Comparison of ENCODE assay signal across 14 mouse cellular contexts in the genomic region with DNA sequence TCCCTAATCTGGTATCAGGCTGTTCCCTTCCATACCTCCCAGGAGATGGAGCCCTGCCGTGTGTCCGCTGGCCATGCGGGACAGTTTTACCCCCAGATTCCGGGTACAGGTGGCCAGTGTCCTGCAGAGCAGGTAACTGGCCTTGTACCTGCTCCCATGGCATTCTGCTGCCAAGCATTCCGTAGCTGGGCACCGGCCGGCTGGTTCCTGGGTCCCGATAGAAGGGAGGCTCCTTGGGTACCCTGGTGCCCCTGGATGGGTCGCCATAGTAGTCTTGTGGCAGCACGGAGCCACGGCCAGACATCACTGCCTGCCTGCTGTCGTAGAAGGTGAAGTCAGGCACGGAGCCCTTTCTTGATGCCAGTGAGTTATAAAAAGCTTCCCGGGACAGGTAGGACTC.
DNase-seq lines count a peak whose midpoint lies in the region; ATAC-seq and TF ChIP-seq lines count a peak whose summit lies in the region.
"Had no signal": no experiment of that assay in that cellular context is flagged by ENCODE, and none has a peak within 500 bp of the region (broad histone marks: within the 10 kb centered on the region; RNA-seq: fewer than 3 reads in every experiment).

No protein-coding gene starts in this region.

- no peak for DNase-seq in heart, adult 9 months (ENCODE audit: low spot score in 2 of 2)
- no peak for DNase-seq in embryonic facial prominence, embryonic 10.5 days (ENCODE audit: low spot score)
- DNase-seq in hindbrain, postnatal 0 days (ENCODE audit: low spot score): no peak
- no peak for DNase-seq in left cerebral cortex, adult 2 months (ENCODE audit: extremely low spot score in 1 of 2, low spot score in 2 of 2)
- DNase-seq in layer of hippocampus, postnatal 10 days (ENCODE audit: low spot score in 2 of 2): no peak
- DNase-seq: gastrocnemius, postnatal 25 days; liver, embryonic 13.5 days; spleen, adult 18-20 months had no signal

- H3K27me3 ChIP-seq in heart, embryonic 13.5 days (replicated peaks): no peaks in the 10 kb centered on the region
- H3K27me3 ChIP-seq in E14TG2a.4 (ENCODE audit: insufficient read depth, low read length): no peaks in the 10 kb centered on the region
- H3K27me3 ChIP-seq in embryonic facial prominence, embryonic 10.5 days (replicated peaks; ENCODE audit: low read depth, poor library complexity, severe bottlenecking): no peaks in the 10 kb centered on the region
- H3K27me3 ChIP-seq in hindbrain, postnatal 0 days (ENCODE audit: insufficient read depth, low read length): no peaks in the 10 kb centered on the region
- H3K27me3 ChIP-seq: embryonic facial prominence, embryonic 15.5 days; liver, embryonic 13.5 days; megakaryocyte, embryonic 14.5 days had no signal

- H3K4me3 ChIP-seq in heart, embryonic 13.5 days: no peak overlapping the region
- 0 out of 2 replicates have a peak overlapping the region, but pooled peaks have one; percentile 23 for H3K4me3 ChIP-seq in E14TG2a.4 (replicated peaks; ENCODE audit: low read length)
- no peak overlapping the region for H3K4me3 ChIP-seq in embryonic facial prominence, embryonic 10.5 days
- no peak overlapping the region for H3K4me3 ChIP-seq in hindbrain, postnatal 0 days (ENCODE audit: low read length)
- no peak overlapping the region for H3K4me3 ChIP-seq in left cerebral cortex, adult 2 months
- H3K4me3 ChIP-seq: embryonic facial prominence, embryonic 15.5 days; liver, embryonic 13.5 days; megakaryocyte, embryonic 14.5 days had no signal

- no peak for ATAC-seq in heart, embryonic 13.5 days (ENCODE audit: extremely low read depth, insufficient number of reproducible peaks, low FRiP score, low TSS enrichment)
- ATAC-seq in hindbrain, postnatal 0 days: no peak
- ATAC-seq in megakaryocyte, adult 5-6 weeks (ENCODE audit: poor library complexity, severe bottlenecking): no peak
- ATAC-seq: activated CD4-positive, CD25-positive, alpha-beta regulatory T cell, adult 4 months had no signal

- H3K9ac ChIP-seq in heart, embryonic 13.5 days: peak overlapping the region; percentile 54
- 0 out of 2 replicates have a peak overlapping the region, but pooled peaks have one; percentile 13 for H3K9ac ChIP-seq in hindbrain, postnatal 0 days (replicated peaks; ENCODE audit: low read length)
- H3K9ac ChIP-seq: embryonic facial prominence, embryonic 15.5 days; liver, embryonic 13.5 days had no signal

- H3K4me1 ChIP-seq in heart, embryonic 13.5 days: peaks cover 90% of the 10 kb centered on the region
- H3K4me1 ChIP-seq in E14TG2a.4 (replicated peaks; ENCODE audit: low read depth, low read length): peaks cover 96% of the 10 kb centered on the region
- H3K4me1 ChIP-seq in embryonic facial prominence, embryonic 10.5 days: peaks cover 82% of the 10 kb centered on the region
- H3K4me1 ChIP-seq in hindbrain, postnatal 0 days (ENCODE audit: insufficient read depth, low read length): peaks cover 31% of the 10 kb centered on the region

- WGBS in heart, embryonic 13.5 days: 90% methylated on average over 14 of the region's 14 CpGs
- WGBS in embryonic facial prominence, embryonic 10.5 days: 96% methylated on average over 14 of the region's 14 CpGs
- WGBS in hindbrain, postnatal 0 days: 80% methylated on average over 14 of the region's 14 CpGs

- H3K27ac ChIP-seq in heart, embryonic 13.5 days (replicated peaks): peak overlapping the region; percentile 82
- peak overlapping the region; percentile 69 for H3K27ac ChIP-seq in embryonic facial prominence, embryonic 10.5 days (replicated peaks)
- peak overlapping the region; percentile 65; the same call in 1 of the 2 replicates for H3K27ac ChIP-seq in hindbrain, postnatal 0 days
- no peak overlapping the region for H3K27ac ChIP-seq in left cerebral cortex, adult 2 months
- H3K27ac ChIP-seq: liver, embryonic 13.5 days had no signal

- H3K36me3 ChIP-seq in heart, embryonic 13.5 days: peaks cover 18% of the 10 kb centered on the region
- peaks cover 95% of the 10 kb centered on the region for H3K36me3 ChIP-seq in E14TG2a.4 (ENCODE audit: insufficient read depth, low read length)
- H3K36me3 ChIP-seq in embryonic facial prominence, embryonic 10.5 days (replicated peaks): peaks cover 52% of the 10 kb centered on the region
- H3K36me3 ChIP-seq in hindbrain, postnatal 0 days (ENCODE audit: insufficient read depth, low read length): no peaks in the 10 kb centered on the region

- no peak for TF ChIP-seq CTCF in E14TG2a.4 (conservative IDR thresholded peaks at IDR 0.05; ENCODE audit: low read length)
- no peak for TF ChIP-seq CTCF in hindbrain, postnatal 0 days (IDR thresholded peaks at IDR 0.05; ENCODE audit: low read depth)
- no peak for TF ChIP-seq CTCF in left cerebral cortex, adult 2 months (IDR thresholded peaks at IDR 0.05)

- intact Hi-C loops in left cerebral cortex, adult 2 months (cut with DNase I): loop anchor here (5.0 kb wide), 1 partner anchor 623 kb away; the partner anchor contains the start of gene Edrf1

- no peaks in the 10 kb centered on the region for H3K9me3 ChIP-seq in heart, embryonic 13.5 days
- H3K9me3 ChIP-seq in E14TG2a.4 (ENCODE audit: low read length): no peaks in the 10 kb centered on the region
- no peaks in the 10 kb centered on the region for H3K9me3 ChIP-seq in embryonic facial prominence, embryonic 10.5 days
- no peaks in the 10 kb centered on the region for H3K9me3 ChIP-seq in hindbrain, postnatal 0 days (ENCODE audit: low read length)
- H3K9me3 ChIP-seq: embryonic facial prominence, embryonic 15.5 days; liver, embryonic 13.5 days; megakaryocyte, embryonic 14.5 days had no signal

- H3K4me2 ChIP-seq in heart, embryonic 13.5 days: peak overlapping the region; percentile 36
- H3K4me2 ChIP-seq in hindbrain, postnatal 0 days (ENCODE audit: low read depth, low read length): no peak overlapping the region
- H3K4me2 ChIP-seq: embryonic facial prominence, embryonic 15.5 days; liver, embryonic 13.5 days had no signal
